Mouse (Mus musculus) heart, embryonic 13.5 days (tissue): ENCODE measurements around the gene Olfr342. TPM values are rescaled to one million over a fixed set of nuclear protein-coding genes. Genes with fewer than 3 reads are reported as not detected.

Source experiments
- ATAC-seq: fragments of 200-750 bp; cut with Nextera tagmentation; 2 replicates; pipeline ENCODE4 v1.8.0; 2017; ENCODE audit warnings: moderate TSS enrichment; ENCODE audit not compliant: insufficient number of reproducible peaks, low FRiP score, low TSS enrichment; ENCODE audit errors: extremely low read depth
- H3K27ac ChIP-seq: fragments of 300-500 bp; sonication (generic); replicated peaks from 2 replicates; pipeline ENCODE4 v1.5.1; 2015; ENCODE audit warnings: moderate library complexity, mild to moderate bottlenecking, inconsistent platforms
- H3K27me3 ChIP-seq: fragments of 300-500 bp; sonication (generic); replicated peaks from 2 replicates; pipeline ENCODE4 v1.6.1; 2015; ENCODE audit warnings: mild to moderate bottlenecking, inconsistent platforms
- H3K36me3 ChIP-seq: fragments of 300-500 bp; sonication (generic); 2 replicates; pipeline ENCODE4 v1.6.1; 2015; ENCODE audit warnings: mild to moderate bottlenecking, inconsistent platforms
- H3K4me1 ChIP-seq: fragments of 300-500 bp; sonication (generic); 2 replicates; pipeline ENCODE4 v1.6.1; 2015; ENCODE audit warnings: inconsistent platforms
- H3K4me2 ChIP-seq: fragments of 300-500 bp; sonication (generic); 2 replicates; pipeline ENCODE4 v1.6.1; 2015; ENCODE audit warnings: inconsistent platforms, mild to moderate bottlenecking, moderate library complexity
- H3K4me3 ChIP-seq: fragments of 300-500 bp; sonication (generic); 2 replicates; pipeline ENCODE4 v1.5.1; 2015; ENCODE audit warnings: moderate library complexity, mild to moderate bottlenecking, inconsistent platforms
- H3K9ac ChIP-seq: fragments of 300-500 bp; sonication (generic); 2 replicates; pipeline ENCODE4 v1.6.1; 2015; ENCODE audit warnings: inconsistent platforms, mild to moderate bottlenecking, moderate library complexity
- H3K9me3 ChIP-seq: fragments of 300-500 bp; sonication (generic); 2 replicates; pipeline ENCODE4 v1.6.1; 2016; ENCODE audit warnings: inconsistent platforms
- WGBS: fragments of 180-500 bp; shearing (Covaris S2); methylation state at CpG from one replicate; pipeline ENCODE4 v1.1.7; 2015; ENCODE audit warnings: mixed read lengths; 5-methylcytosine and 5-hydroxymethylcytosine counted together
- polyA plus RNA-seq: library from polyadenylated mRNA; unstranded; fragments of >200 nt; fragmentation: Nextera tagmentation; extraction: Ambion mirVana; gene quantifications from 2 replicates; pipeline ENCODE4 v1.2.1, GENCODE M21; 2015

Gene Olfr342
- not detected in 2 replicates for polyA plus RNA-seq

DNA sequence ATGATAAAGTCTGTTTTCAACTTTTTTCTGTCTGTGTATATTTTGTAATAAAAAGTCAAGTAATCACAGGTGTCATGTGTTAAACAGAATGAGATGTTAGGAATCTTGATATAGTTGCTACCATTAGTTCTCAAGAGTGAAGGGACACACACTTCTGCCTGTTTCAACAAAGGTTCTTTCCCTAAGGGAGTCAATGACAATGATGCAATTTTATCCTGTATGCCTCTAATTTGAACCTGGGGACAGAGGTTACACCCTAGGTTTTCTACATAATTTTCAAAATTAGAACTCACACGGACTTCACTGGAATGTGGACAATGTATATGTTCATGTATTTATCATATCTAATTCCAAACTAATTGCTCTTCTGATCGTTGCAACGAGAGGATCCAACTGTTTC, at the start of gene Olfr342:
Gene Olfr342, plus strand, starts transcription at position 301 of the 400 bp plus-strand sequence.
- Histone ChIP-seq H3K27ac (no peak within 1 kb of the TSS), H3K36me3 (no peaks in the 10 kb centered on the region), H3K4me1 (no peaks in the 10 kb centered on the region), H3K9ac (no peak within 1 kb of the TSS), H3K4me2 (no peak within 1 kb of the TSS), H3K9me3 (peaks cover 11% of the 10 kb centered on the region; the same call in 1 of the 2 replicates), H3K4me3 (no peak within 1 kb of the TSS), H3K27me3 (no peaks in the 10 kb centered on the region)
- 53% methylated on average over 3 of the region's 3 CpGs for whole genome bisulfite sequencing
- ATAC-seq, result no peak

DNA sequence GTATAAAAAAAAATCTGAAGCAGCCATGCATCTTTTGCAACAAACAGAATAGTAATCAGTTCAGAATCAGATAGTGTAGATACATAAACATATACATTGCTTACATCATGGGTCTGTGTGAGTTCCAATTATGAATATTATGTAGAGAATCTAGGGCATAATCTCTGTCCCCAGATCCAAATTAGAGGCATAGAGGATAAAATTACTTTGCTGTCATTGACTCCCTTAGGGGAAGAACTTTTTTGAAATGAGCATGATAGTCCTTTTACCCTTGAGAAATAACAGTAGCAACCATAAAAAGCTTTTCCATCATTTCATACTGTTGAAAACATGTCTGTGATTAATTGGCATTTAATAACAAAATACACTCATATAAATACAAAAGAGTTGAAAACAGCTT, 42.4 kb upstream of the Olfr342 start, which contains the start of gene Olfr341:
Gene Olfr341, minus strand, starts transcription at position 101 of the 400 bp plus-strand sequence.
- ATAC-seq, result no peak
- Histone ChIP-seq H3K36me3 (no peaks in the 10 kb centered on the region), H3K9me3 (peaks cover 16% of the 10 kb centered on the region), H3K4me1 (no peaks in the 10 kb centered on the region), H3K4me2 (no peak within 1 kb of the TSS), H3K27ac (no peak within 1 kb of the TSS), H3K27me3 (no peaks in the 10 kb centered on the region), H3K4me3 (no peak within 1 kb of the TSS), H3K9ac (no peak within 1 kb of the TSS)

DNA sequence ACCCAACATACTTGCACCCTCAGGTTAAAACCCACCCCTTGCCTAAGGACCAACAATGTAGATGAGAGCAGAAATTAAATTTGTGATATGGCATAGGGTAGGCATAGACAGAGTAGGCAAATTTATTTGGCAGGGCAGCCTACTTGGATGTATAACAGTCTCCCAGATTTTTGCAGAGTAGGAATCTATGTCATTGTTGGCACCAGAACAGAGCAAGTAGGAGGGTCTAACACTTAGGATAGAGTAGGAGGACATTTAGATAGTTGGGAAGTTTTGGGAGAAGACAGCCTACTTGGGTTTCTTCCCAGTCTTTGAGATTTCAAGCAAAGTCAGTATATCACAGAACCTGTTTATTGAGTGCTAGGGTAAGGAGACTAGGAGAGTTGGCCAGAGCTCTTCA, 40.4 kb downstream of the Olfr342 start:
- Histone ChIP-seq H3K4me1 (no peaks in the 10 kb centered on the region), H3K27ac (no peak overlapping the region), H3K9ac (no peak overlapping the region), H3K36me3 (no peaks in the 10 kb centered on the region), H3K9me3 (peaks cover 21% of the 10 kb centered on the region), H3K4me3 (no peak overlapping the region), H3K27me3 (no peaks in the 10 kb centered on the region), H3K4me2 (no peak overlapping the region)
- ATAC-seq, result no peak

DNA sequence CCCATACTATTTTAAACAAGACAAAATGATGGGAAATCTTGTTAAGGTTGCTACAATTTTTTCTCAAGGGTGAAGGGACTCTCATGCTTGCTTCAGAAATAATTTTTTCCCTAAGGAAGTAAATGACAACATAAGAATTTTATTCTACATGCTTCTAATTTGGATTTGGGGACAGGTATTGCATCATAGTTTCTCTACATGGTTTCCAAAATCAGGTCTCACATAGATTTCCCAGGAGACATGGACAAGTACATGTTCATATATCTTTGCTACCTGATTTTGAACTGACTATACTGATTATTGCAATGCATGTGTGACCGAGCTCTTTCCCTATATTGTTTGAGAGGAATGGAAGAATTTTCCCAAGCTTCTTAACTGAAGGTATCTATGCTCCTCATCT, 41.6 kb downstream of the Olfr342 start, which contains the start of gene Olfr344:
Gene Olfr344, plus strand, starts transcription at position 301 of the 400 bp plus-strand sequence.
- WGBS, result 65% methylated on average over 1 of the region's 1 CpGs
- Histone ChIP-seq H3K9me3 (peaks cover 15% of the 10 kb centered on the region), H3K36me3 (no peaks in the 10 kb centered on the region), H3K9ac (no peak within 1 kb of the TSS), H3K4me1 (no peaks in the 10 kb centered on the region), H3K4me3 (no peak within 1 kb of the TSS), H3K27me3 (no peaks in the 10 kb centered on the region), H3K4me2 (no peak within 1 kb of the TSS), H3K27ac (no peak within 1 kb of the TSS)
- no peak for ATAC-seq

DNA sequence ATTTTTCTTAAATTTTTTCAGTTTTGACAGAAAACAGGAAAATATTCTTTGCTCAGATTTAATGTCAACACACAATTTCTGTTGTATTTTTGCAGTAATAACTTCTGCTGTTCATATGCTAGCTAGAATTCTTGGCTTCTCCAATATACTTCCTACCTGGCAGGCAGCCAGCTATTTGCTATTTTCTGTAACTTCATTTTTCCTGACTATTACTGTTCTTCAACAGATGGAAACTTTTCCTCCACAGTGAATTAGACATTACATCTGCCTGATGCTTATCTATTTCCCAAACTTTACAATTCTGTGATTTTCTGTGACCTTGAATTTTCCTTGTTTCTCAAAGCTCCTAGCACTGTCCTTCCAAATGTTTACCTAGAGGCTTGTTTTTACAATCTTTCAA, 42.2 kb downstream of the Olfr342 start:
- H3K4me1 ChIP-seq, result no peaks in the 10 kb centered on the region
- H3K36me3 ChIP-seq, result no peaks in the 10 kb centered on the region
- ATAC-seq, result no peak
- no peaks in the 10 kb centered on the region for H3K27me3 ChIP-seq
- H3K9me3 ChIP-seq, result peaks cover 9% of the 10 kb centered on the region
- H3K4me3 ChIP-seq, result no peak overlapping the region
- no peak overlapping the region for H3K9ac ChIP-seq
- H3K27ac ChIP-seq, result no peak overlapping the region
- H3K4me2 ChIP-seq, result no peak overlapping the region

DNA sequence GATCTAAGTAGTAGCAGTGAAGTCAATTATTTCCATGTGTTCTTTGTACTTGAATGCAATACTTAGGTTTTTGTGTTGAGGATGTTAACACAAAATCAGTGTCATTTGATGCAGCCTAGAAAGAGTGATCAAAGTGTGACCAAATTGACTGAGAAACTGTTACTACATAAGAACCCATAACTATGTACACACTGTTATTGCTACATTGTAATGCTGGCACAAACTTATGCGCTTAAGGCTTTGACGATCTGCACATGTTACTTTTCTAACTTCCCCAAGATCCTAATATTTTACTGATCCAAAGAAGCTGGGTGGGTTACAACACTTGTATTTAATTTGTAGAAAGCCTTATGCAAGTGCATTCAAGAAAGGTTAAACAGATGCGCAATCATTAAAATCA, 43.0 kb downstream of the Olfr342 start:
- Histone ChIP-seq H3K27me3 (no peaks in the 10 kb centered on the region), H3K36me3 (no peaks in the 10 kb centered on the region), H3K4me1 (no peaks in the 10 kb centered on the region), H3K4me2 (no peak overlapping the region), H3K4me3 (no peak overlapping the region), H3K9me3 (peaks cover 8% of the 10 kb centered on the region; the same call in 1 of the 2 replicates), H3K27ac (no peak overlapping the region), H3K9ac (no peak overlapping the region)
- WGBS, result 85% methylated on average over 3 of the region's 3 CpGs
- no peak for ATAC-seq

Other genes with a start within 250 kb of the Olfr342 start
- gene Olfr338, start 151.5 kb upstream of the Olfr342 start, polyA plus RNA-seq, result not detected in 2 replicates
- gene Olfr339, start 106.1 kb upstream of the Olfr342 start, polyA plus RNA-seq, result not detected in 2 replicates
- gene Olfr340, start 72.4 kb upstream of the Olfr342 start, polyA plus RNA-seq, result not detected in 2 replicates
- not detected in 2 replicates for gene Olfr341, start 42.5 kb upstream of the Olfr342 start, polyA plus RNA-seq
- gene Olfr344, start 41.7 kb downstream of the Olfr342 start, polyA plus RNA-seq, result not detected in 2 replicates
- gene Olfr345, start 115.0 kb downstream of the Olfr342 start, polyA plus RNA-seq, result not detected in 2 replicates
- gene Olfr346, start 160.8 kb downstream of the Olfr342 start, polyA plus RNA-seq, result not detected in 2 replicates
- not detected in 2 replicates for gene Olfr347, start 206.9 kb downstream of the Olfr342 start, polyA plus RNA-seq